Mouse (Mus musculus): Measurements from ENCODE around the gene Wrap73. TPM values are rescaled to one million over a fixed set of nuclear protein-coding genes. Genes with fewer than 3 reads are reported as not detected.

Gene Wrap73
- 16.1 and 21.1 TPM in 2 replicates for total RNA-seq (2021)
- long read RNA-seq, transcript Wrap73-201 (12 exons, 1,598 nt): major isoform, 21 of 26 reads
- long read RNA-seq, partial matches to known transcripts: 3 of 26 reads
- long read RNA-seq, other reads (novel, unspliced or antisense): 2 of 26 reads

DNA sequence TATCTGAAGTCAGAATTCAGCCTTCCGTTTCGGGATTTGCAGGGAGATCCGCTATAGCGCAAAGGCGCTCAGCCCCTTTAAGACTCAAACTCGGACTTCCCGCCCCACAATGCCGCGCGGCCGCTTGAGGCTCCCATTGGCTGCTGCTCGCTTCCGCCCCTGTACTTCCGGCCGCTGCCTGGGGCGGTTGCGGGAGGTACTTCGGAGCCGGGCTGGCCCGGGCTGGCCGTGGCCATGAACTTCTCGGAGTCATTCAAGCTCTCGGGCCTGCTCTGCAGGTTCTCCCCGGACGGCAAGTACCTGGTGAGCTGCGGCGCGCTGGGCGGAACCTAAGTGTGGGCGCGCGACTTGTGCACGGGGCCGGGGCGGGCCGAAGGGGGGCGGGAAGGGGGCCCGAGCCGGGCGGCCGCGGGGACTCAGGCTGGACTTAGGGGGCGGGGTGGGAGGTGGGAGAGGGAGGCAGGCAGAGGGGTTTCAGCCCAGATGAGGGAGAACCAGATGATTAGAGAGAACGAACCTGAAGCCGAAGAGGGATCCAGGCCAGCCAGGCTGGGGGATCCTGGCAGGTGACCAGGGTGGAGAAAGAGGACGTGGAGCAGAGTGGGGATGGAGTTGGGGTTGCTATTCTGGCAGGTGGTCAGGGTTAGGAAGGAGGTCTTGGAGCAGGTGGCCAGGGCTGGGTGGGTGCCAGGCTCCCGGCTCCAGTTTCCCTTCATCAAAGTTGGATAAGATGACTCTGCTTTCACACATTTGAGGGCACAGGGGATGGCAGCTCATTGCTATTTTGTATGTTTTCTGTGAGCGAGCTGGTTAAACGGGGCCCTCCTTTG lies at the start of gene Wrap73:
Gene Wrap73, plus strand, starts transcription at position 162 of the 830 bp plus-strand sequence.
- peak; percentile 92 for DNase-seq

DNA sequence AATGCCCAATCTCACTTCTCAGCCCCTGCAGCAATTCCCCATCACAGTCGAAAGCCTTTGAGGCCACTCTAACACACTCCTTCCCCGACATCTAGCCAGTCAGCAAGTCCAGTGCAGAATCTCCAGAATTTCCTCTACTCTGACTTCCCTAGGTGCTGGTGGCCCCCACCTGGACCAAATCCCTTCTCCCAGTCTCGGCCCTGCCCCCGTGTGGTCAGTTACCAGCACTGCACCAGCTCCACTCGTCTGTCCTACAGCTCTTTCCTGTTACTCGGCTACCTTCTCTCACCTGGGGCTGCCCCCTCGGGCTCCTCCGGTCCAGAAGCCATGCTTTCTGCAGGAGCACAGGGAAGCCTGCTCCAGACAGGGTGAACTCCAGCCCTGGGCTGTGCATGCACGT lies 49.0 kb upstream of the Wrap73 start:
- DNase-seq: peak; percentile 43

DNA sequence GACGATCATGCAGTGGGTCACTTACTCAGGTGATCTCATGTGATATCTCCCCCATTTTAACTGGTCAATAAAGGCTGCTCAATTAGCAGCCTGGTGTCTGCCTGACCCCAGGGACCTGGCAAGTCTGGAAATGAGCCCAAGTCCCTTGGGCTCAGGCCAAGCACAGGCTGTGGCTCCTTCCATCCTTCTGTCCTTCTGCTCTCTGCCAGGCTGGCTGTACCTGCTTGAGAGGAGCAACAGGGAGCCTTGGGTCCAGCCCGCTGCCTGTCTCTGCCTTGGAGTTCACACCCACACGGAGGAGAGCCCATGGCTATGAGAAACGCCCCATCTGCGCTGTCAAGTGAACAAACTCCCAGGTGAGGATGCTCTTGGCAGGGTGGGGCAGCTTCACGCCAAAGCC lies 46.1 kb upstream of the Wrap73 start:
- DNase-seq: no peak

DNA sequence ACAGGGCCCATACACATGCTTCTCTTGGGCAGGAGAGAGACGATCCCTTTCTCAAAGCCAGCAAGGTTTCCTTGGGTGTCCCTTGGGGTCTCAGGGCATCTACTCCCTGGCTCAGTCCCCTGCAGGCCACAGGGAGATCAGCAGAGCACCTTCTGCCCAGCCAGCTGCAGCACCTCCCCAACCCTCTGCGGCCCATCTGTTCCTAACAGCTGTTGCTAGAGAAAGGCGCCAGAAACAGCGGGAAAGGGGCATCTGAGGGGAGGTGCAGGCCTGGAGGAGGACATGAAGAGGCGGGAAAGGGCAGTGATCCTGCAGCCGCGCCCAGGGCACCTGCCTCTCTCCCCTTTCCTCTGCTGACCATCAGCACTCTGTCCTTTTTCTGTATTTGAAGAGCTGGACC lies 42.8 kb upstream of the Wrap73 start:
- DNase-seq: no peak

DNA sequence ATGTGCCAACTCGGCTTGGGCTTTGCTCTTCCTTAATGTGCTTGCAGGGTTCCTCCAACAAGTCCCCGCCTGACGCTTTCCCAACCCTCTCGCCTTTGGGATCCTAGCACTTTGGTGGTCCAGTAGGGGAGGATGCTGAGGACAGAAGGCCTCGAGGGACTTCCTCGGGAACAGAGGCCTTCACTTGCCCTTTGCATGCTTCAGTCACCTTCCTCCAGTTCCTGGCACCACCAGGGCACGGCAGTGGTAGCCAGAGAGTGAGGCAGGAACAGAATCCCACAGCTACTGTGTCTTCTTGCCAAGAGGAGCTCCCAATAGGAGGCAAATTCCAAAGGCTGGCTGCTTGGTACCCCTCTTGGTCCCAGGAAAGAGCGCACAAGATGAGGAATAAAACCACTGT lies 38.8 kb upstream of the Wrap73 start:
- no peak for DNase-seq

DNA sequence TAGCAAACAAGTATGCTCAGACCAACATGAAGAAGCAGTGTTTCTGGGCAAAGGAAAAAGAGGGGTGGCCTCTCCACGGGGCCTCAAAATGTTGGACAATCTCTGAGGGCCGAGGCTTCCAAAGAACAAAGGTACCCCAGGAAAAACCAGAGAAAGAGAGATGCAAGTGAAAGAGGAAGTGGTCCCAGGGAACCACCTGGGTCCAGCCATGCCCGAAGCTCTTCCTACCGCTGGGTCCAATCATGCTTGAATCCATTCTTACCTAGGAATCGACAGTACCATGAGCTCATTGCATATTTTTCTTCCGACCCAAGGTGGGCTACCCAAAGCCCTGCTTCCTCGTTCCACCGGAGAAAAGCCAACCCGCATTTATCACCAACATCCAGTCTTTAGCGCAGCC lies 38.3 kb upstream of the Wrap73 start:
- DNase-seq: no peak

DNA sequence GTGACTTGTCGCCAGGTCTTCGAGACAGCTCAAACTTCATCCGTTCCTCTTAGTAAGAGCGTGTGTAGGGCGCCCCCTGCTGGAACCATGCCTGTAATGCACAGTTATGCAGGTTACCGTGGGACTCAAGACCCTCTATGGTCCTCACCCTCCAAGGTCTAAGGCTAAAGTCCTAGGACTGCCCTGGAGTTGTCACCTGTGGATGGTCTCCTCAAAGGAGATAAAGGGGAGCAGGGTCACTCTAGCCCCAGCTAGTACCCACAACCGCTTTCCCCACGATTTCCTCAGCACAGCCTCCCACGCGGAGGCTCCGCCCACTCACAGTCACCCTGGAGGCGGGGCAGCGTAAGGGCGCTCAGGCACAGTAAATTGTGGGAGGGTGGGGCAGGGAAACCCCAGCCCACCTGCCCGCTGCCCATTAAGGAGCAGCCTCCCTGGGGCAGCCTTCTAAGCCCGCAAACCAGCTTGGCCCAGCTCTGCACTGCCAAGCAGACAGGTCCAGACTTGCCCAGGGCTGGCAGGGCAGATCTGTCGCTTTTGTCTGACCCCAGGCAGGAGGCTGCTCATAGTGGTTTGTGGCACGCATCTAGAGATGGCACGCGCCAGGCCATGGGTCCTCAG lies 36.7 kb upstream of the Wrap73 start:
- DNase-seq: peak; percentile 61

DNA sequence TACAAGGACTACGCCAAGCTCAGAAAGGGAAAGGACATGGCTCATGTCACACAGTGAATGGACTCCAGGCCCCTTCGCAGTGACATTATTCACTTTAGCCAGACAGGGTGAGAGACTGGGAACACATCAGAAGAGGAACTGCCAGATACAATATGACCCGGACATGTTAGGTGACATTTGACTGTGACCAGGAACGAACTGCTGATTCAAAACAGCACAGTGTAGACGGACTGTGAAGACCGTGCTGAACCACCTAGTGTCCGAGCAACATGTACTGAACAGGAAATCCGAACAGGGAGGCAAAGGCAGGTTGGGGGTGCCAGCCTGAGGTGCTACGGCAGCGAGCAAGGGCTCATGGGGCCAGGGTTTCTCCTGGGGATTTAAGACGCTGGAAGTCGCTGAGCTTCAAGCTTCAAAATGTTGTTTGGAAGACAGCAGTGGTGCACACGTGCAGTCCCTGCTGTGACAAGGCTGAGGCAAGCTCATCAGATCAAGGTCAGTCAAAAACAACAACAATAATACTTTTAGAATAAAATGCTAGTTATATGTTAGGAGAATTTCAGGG lies 35.6 kb upstream of the Wrap73 start:
- no peak for DNase-seq

DNA sequence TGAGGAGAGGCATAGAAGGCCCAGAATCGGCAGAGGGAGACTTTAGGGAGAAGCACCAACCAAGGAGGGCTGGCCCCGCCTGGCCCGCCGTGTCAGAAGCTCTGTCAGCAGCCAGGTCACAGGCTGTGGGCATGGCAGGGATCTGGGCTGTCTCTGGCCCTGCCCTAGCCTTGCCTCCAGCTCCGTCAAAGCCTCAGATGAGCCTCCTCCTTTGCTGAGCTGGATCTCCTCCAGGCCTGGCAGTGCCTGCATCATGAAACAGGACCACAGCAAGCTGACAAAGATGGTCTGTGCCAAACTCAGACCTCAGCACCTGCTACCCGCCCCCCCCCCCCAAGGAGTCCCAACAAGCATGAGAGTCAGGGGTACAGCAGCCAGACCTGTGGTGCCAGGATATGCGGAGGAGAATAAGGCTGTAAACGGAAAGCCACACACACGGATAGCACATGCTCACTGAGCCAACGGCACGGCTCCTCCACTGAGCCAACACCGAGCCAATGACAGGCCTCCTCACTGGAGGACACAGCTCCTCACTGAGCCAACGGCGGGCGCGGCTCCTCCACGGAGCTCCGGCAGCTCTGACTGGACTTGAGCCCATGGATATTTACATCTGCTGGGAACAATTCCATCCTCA lies 32.8 kb upstream of the Wrap73 start:
- no peak for DNase-seq

DNA sequence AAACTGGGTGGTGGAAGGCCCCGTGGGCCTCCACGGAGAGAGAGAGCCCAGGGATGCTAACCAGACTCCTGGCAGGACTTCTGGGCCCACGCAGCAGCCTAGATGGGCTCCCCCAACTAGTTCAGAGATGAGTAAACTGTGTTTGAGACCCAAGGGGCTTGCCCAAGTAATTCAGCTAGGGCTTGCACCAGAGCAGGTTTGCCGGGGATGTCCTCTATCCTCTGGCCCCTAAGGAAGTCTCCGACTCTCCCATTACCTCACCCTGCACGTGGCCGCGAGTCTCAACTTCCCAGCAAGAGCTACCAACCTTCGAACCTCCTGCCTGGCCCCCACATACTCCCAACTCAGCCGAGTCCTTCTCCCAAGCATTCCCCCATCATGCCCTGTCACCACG lies 32.3 kb upstream of the Wrap73 start:
- DNase-seq: no peak

DNA sequence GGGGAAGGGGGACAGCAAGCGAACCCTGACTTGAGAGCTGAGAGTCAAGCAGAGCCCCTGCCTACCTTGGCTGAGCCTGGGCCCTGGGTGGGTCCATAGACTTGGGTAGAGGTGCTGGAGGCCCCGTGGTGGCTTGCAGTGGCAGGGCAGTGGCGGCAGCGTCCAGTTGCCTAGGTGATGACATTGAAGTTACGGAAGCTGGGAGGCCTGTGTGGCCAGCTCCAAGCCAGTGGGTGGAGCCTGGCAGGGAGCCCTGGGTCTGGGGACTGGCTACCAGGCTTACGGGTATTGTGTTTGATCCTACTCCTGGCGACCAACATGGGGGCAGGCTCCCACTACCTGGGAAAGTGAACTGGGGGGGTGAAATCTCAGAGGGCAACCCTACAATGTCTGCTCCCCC lies 25.8 kb upstream of the Wrap73 start:
- peak; percentile 35 for DNase-seq

DNA sequence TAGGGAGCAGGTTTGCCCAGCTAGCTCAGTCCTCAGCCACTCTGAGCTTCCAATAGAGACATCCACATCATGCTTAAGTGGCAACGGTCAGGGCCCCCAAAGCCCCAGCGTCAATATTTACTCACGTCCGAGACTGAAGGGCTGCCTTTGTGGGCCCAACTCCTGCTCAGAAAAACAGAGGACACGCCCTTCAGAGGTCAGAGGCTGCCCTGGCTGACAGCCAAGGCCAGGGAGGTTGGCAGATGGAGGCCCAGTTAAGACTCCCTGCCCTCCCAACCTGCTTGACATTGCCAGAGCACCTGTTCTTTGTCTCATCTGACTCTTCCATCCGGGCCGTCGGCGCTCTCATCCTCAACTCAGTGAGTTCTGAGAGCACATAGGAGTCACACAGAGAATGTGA lies 23.4 kb upstream of the Wrap73 start:
- DNase-seq: no peak

DNA sequence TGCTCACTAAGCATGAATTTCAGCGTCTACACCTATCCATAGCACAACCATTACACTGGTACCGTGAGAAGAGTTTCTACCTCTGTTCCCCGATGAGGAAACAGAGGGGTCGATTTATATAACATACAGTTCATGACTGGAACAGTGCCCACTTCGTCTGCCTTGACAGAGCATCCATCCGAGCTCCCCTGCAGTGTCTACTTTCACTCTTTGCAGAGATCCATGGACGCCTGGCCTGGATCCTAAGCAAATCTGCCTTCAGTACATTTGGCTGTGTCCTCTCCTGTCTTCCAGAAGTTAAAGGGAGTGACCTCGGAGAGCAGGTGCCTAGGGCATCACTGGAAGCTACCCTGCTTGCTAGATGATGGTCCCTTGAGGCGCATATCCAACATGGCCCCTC lies 23.0 kb upstream of the Wrap73 start:
- DNase-seq: no peak

DNA sequence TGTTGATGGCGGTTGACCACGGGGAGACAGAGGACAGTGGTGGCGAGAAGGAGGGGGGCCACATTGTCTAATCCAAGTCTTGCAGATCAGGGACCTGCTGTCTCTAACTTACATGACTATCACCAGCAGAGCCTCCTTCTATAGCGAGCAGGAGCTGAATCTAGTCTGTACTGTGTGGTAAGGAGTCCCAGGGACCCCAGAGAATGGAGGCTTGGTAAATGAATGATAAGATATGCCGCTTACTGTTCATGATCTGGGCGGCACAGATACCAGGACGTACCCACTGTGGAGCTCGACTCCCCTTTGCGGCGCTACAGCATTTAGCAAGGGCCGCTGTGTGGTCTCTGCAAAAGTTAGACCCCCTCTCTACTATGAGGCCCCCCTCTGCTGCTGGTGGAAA lies 20.4 kb upstream of the Wrap73 start:
- no peak for DNase-seq

DNA sequence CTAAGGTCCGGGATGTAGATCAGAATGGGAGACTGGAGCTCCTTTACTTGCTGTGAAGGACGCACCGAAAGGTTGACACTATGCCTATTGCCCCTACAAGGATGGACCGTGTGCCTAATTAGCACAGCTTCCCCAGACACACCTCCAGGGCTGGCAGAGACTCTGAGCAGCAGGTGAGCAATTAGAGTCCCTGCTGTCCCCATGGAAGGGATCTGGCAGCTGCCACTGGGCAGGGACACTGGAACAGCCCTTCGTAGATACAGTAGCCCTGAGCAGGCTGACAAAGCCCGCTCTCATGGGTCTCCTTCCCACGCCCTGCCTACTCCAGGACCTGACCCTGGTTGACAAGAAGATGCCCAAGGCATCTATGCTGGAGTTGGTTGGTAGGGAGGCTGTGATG lies 19.8 kb upstream of the Wrap73 start:
- DNase-seq: no peak

DNA sequence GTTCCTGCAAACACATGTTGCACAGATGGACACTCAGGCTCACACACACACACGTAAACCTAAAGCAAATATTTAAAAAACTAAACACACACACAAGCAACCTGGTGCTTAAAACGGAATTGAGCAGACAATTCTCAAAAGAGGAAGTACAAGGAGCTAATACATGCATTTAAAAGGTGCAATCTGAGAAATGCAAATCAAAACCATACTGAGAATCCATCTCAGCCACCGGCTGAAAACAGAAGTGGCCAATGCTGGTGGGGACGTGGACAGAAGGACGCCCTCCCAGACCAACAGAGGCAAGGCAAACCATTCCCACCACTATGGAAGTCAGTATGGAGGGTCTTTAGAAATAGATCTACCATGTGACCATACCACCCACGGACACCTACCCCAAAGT lies 18.6 kb upstream of the Wrap73 start:
- DNase-seq: no peak

DNA sequence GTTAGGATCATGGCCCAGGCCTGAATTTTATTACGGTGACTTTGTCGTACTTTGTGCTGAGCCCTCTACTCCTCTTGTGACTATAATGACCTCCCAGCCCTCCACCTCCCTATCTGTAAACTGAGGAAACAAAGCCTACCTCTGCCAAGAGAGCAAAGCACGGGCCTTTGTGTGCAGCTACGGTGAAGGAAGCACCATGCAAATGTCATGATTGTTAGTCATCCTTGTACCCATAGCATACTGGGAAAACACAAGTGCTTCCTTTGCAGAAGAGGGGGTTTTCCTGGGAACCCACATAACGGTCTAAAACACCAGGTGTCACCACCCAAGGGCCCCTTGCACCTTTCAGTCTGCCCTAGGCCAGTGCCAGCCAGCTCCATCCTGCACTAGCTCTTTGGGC lies 17.0 kb upstream of the Wrap73 start:
- DNase-seq: no peak

DNA sequence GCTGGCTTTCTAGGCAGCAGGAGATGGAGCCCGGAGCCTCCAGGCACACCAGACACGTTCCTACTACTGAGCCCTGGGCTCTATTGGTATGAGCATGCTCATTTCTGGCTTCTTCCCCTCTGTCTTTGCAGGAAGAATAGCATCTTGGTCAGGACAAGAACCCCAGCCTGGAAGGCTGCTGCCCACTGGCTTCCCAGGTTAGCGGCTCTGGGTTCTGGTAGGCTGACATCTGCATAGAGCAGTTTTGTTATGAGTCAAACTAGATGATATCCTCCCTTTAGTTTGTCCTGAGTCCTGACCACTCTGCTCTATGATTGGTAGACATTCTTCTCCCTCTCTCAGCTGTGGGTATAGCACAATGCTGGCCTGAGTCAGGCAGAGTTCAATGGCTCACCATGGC lies 14.9 kb upstream of the Wrap73 start:
- no peak for DNase-seq

DNA sequence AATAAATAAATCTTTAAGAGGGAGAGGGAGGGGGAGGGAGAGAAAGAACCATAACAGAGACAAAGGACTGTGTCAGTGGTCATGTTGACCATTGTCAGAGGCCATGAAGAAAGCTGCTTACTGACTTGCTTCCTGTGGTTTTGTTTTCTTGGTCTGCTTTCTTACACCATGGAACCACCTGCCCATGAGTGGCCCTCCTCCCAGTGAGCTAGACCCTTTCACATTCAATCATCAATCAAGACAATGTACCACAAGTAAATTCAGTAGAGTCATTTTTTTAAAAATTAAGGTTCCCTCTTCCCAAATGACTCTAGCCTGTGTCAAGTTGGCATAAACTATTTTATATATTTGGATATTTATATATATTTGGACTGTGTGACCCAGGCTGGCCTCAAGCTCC lies 12.2 kb upstream of the Wrap73 start:
- no peak for DNase-seq

DNA sequence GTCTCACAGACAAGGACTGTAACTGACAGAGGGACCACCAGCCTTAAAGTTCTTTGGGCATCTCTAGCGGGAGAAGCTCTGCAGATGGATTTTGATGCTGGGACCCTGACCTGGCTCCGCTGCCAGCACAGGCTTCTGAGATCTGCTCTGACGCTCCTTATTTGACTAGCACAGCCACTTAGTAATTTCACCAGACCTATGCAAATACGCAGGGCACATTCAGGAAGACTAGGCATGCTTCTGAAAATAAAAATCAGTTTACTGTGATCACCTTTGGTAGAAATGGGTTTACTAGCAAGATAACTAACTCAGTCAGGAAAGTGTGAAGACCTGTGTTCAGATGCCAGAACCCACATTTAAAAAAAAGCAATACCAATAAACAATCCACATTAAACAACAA lies 10.3 kb upstream of the Wrap73 start:
- DNase-seq: no peak

DNA sequence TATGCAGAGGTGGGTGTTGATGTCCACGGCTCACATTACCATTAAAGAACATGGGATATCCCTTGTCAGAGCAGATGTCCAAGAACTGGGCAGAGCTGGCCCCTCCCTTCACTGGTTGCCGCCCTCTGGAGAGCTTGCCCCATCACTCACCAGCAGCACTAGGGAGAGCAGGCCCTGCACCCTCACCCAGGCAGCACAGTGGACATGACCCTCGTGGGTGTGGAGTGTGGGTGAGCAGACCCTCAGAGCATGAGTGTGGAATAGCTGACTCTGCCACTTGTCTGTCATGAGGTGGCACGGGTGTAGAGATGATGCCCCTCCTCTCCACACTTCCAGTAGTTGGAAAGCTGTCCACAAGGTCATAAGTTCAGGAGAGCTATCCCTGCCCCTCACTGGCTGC lies 7.4 kb upstream of the Wrap73 start:
- DNase-seq: no peak

DNA sequence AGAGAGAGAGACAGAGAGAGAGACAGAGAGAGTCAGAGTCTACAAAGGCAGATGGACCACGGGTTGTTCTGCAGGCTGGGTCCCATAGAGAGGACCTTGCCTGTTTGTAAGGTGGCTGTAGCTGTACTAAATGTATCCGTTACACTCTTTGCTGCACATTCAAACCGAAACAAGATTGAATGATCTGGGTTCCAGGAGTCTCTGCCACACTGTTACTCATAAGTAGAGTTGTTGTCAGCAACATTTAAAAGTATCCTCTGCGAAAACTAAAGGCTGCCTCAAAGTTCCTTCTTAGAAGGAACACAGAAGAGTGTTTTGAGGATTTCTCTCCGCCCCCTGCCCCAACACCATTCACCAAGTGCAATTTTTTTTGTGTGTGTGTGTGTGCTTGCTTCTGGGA lies 5.0 kb upstream of the Wrap73 start:
- DNase-seq: no peak

DNA sequence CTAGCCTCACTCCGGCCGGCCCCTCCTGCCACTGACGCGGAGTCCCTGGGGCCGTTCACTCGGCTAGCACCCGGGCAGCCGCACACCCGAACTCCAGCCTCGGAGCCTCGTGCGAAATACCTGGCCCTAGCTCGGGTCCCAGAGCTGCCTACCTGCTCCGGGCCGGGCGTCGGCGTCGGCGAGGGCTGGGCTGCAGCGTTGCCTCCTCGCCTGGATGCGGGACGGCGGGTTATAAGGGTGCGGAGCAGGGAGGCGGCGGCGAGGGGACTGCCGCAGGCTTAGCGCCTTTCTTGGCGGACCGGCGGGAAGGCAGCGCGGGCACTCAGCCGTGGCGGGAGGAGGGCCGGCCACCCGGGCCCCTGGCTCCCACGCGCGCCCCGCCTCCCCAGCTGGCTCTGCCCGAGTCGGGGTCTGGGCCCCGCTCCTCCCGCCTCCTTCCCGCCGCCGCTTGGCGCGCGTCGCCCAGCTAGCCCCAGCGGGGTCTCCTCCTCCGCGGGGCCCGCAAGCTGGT lies 2.4 kb upstream of the Wrap73 start:
- DNase-seq: peak; percentile 12

DNA sequence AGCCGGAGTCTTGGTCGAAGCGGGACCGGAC lies 2.2 kb upstream of the Wrap73 start, which contains the start of gene Trp73:
Gene Trp73, minus strand, starts transcription at position 27 of the 31 bp plus-strand sequence.
- DNase-seq: no peak
